31 mouse cellular contexts compared by ENCODE assay signal in genomic region chr1:162349306-162349705, GRCm38 (mm10).
A peak's percentile ranks its signal among the peaks of the same experiment; 100 is the strongest.
DNase-seq lines count a peak whose midpoint lies in the region; ATAC-seq lines count a peak whose summit lies in the region.
"Had no signal": no experiment of that assay in that cellular context is flagged by ENCODE, and none has a peak within 500 bp of the region (broad histone marks: within the 10 kb centered on the region; RNA-seq: fewer than 3 reads in every experiment).

No protein-coding gene starts in this region.

- no peak overlapping the region for H3K27ac ChIP-seq in hindbrain, embryonic 16.5 days (ENCODE audit: low read depth, low read length)
- H3K27ac ChIP-seq in hindbrain, embryonic 13.5 days, result no peak overlapping the region
- no peak overlapping the region for H3K27ac ChIP-seq in hindbrain, embryonic 11.5 days (ENCODE audit: low read depth, low read length)
- H3K27ac ChIP-seq: embryonic facial prominence, embryonic 12.5 days; gastrocnemius, adult 2 months; hindbrain, embryonic 10.5 days; limb, embryonic 10.5 days; limb, embryonic 15.5 days; liver, embryonic 13.5 days; macrophage; stomach, postnatal 0 days had no signal

- H3K9ac ChIP-seq in hindbrain, embryonic 16.5 days (ENCODE audit: low read depth, low read length), result no peak overlapping the region
- H3K9ac ChIP-seq in hindbrain, embryonic 13.5 days, result no peak overlapping the region
- no peak overlapping the region for H3K9ac ChIP-seq in hindbrain, embryonic 11.5 days (ENCODE audit: low read depth, low read length)
- H3K9ac ChIP-seq: embryonic facial prominence, embryonic 12.5 days; limb, embryonic 15.5 days; liver, embryonic 13.5 days had no signal

- no peak overlapping the region for H3K4me2 ChIP-seq in hindbrain, embryonic 16.5 days (ENCODE audit: low read length)
- H3K4me2 ChIP-seq in hindbrain, embryonic 13.5 days, result no peak overlapping the region
- no peak overlapping the region for H3K4me2 ChIP-seq in hindbrain, embryonic 11.5 days (replicated peaks; ENCODE audit: low read depth, low read length)
- H3K4me2 ChIP-seq: embryonic facial prominence, embryonic 12.5 days; limb, embryonic 15.5 days; liver, embryonic 13.5 days had no signal

- peak; percentile 85 for DNase-seq in brain, adult 2 months (ENCODE audit: low read depth, low spot score)
- peak; percentile 51 for DNase-seq in cerebellum, adult 11-12 months
- DNase-seq in cerebellum, adult 9-11 months, result peak; percentile 65
- DNase-seq in hindbrain, embryonic 11.5 days (ENCODE audit: low spot score), result no peak
- DNase-seq in adrenal gland, postnatal 4 days (ENCODE audit: low spot score in 2 of 2), result no peak
- DNase-seq: adrenal gland, postnatal 36 days; embryo, embryonic 11 days; gastrocnemius, adult 2 months; heart, postnatal 14 days; kidney, adult 8-10 months; kidney, postnatal 10 days; layer of hippocampus, postnatal 36 days; liver, embryonic 13.5 days; lung, adult 2 months; lung, postnatal 10 days; midbrain, embryonic 14.5 days; right cerebral cortex, adult 18-20 months; right cerebral cortex, postnatal 4 days; thymus, adult 18-20 months; thymus, postnatal 25 days had no signal

- H3K36me3 ChIP-seq in hindbrain, embryonic 16.5 days (ENCODE audit: control insufficient read depth, insufficient read depth, low read length), result 0 out of 2 replicates have a peak, but pooled peaks cover 3% of the 10 kb centered on the region
- 0 out of 2 replicates have a peak, but pooled peaks cover 3% of the 10 kb centered on the region for H3K36me3 ChIP-seq in hindbrain, embryonic 13.5 days
- H3K36me3 ChIP-seq in hindbrain, embryonic 11.5 days (ENCODE audit: control insufficient read depth, insufficient read depth, low read length), result no peaks in the 10 kb centered on the region
- H3K36me3 ChIP-seq: embryonic facial prominence, embryonic 12.5 days; hindbrain, embryonic 10.5 days; limb, embryonic 10.5 days; limb, embryonic 15.5 days; liver, embryonic 13.5 days had no signal

- WGBS in hindbrain, embryonic 16.5 days, result 70% methylated on average over 6 of the region's 6 CpGs
- WGBS in hindbrain, embryonic 13.5 days, result 70% methylated on average over 6 of the region's 6 CpGs
- WGBS in hindbrain, embryonic 11.5 days, result 77% methylated on average over 6 of the region's 6 CpGs

- no peaks in the 10 kb centered on the region for H3K4me1 ChIP-seq in hindbrain, embryonic 16.5 days (ENCODE audit: control insufficient read depth, insufficient read depth, low read depth, low read length)
- H3K4me1 ChIP-seq in hindbrain, embryonic 13.5 days (replicated peaks), result no peaks in the 10 kb centered on the region
- H3K4me1 ChIP-seq in hindbrain, embryonic 11.5 days (replicated peaks; ENCODE audit: control insufficient read depth, insufficient read depth, low read length), result no peaks in the 10 kb centered on the region
- H3K4me1 ChIP-seq: embryonic facial prominence, embryonic 12.5 days; hindbrain, embryonic 10.5 days; limb, embryonic 15.5 days; liver, embryonic 13.5 days had no signal

- H3K27me3 ChIP-seq in hindbrain, embryonic 16.5 days (replicated peaks; ENCODE audit: control insufficient read depth, insufficient read depth, low read length), result no peaks in the 10 kb centered on the region
- no peaks in the 10 kb centered on the region for H3K27me3 ChIP-seq in hindbrain, embryonic 13.5 days
- H3K27me3 ChIP-seq in hindbrain, embryonic 11.5 days (ENCODE audit: control insufficient read depth, insufficient read depth, low read length), result no peaks in the 10 kb centered on the region
- H3K27me3 ChIP-seq: embryonic facial prominence, embryonic 12.5 days; limb, embryonic 15.5 days; liver, embryonic 13.5 days had no signal

- peak; percentile 50 for ATAC-seq in hindbrain, embryonic 16.5 days
- no peak for ATAC-seq in hindbrain, embryonic 13.5 days (ENCODE audit: low FRiP score)
- no peak for ATAC-seq in hindbrain, embryonic 11.5 days (ENCODE audit: low FRiP score)
- ATAC-seq: forebrain, embryonic 14.5 days; intestine, embryonic 16.5 days had no signal

- H3K4me3 ChIP-seq in hindbrain, embryonic 16.5 days (ENCODE audit: low read length), result no peak overlapping the region
- H3K4me3 ChIP-seq in hindbrain, embryonic 13.5 days, result no peak overlapping the region
- no peak overlapping the region for H3K4me3 ChIP-seq in hindbrain, embryonic 11.5 days (ENCODE audit: low read depth, low read length)
- H3K4me3 ChIP-seq: embryonic facial prominence, embryonic 12.5 days; gastrocnemius, adult 2 months; hindbrain, embryonic 10.5 days; limb, embryonic 10.5 days; limb, embryonic 15.5 days; liver, embryonic 13.5 days; myocyte had no signal

- no peaks in the 10 kb centered on the region for H3K9me3 ChIP-seq in hindbrain, embryonic 16.5 days (ENCODE audit: control insufficient read depth, low read length)
- H3K9me3 ChIP-seq in hindbrain, embryonic 13.5 days, result no peaks in the 10 kb centered on the region
- H3K9me3 ChIP-seq in hindbrain, embryonic 11.5 days (ENCODE audit: control insufficient read depth, low read length), result no peaks in the 10 kb centered on the region
- H3K9me3 ChIP-seq: embryonic facial prominence, embryonic 12.5 days; hindbrain, embryonic 10.5 days; limb, embryonic 10.5 days; limb, embryonic 15.5 days; liver, embryonic 13.5 days had no signal

Comparison
In these comparisons a context has a peak if more than half of its experiments do, and no peak if none do; other contexts are left out.
1. DNase-seq: peak in brain, adult 2 months (single experiment), cerebellum, adult 11-12 months (single experiment) and cerebellum, adult 9-11 months (single experiment); none in hindbrain, embryonic 11.5 days (single experiment) and adrenal gland, postnatal 4 days (0 of 2).